Mouse (Mus musculus) testis, adult 2 months (tissue): ENCODE results near the gene Ap5z1.

ENCODE experiments used
- CTCF ChIP-seq: fragments of 200-500 bp; IDR thresholded peaks from 2 replicates; pipeline ENCODE4 v1.5.1; 2012; ENCODE audit warnings: low read depth, mild to moderate bottlenecking, inconsistent platforms, low read length, moderate library complexity; ENCODE audit not compliant: control insufficient read depth, insufficient read depth, insufficient replicate concordance
- POLR2A ChIP-seq: fragments of 200-500 bp; IDR thresholded peaks from 2 replicates; pipeline ENCODE4 v1.6.1; 2012; ENCODE audit warnings: low read depth, mild to moderate bottlenecking, inconsistent platforms, low read length, moderate library complexity; ENCODE audit not compliant: control insufficient read depth

GRCm38 (mm10) chr5:142510061-142510414, 46.3 kb downstream of the Ap5z1 start:
- TF ChIP-seq POLR2A (no peak), CTCF (no peak)
